Mouse (Mus musculus): ENCODE measurements around the gene Ccdc92b.
"Not testable (repeated sequence)": the region's sequence is repeated elsewhere in the genome, so short reads cannot be mapped to it uniquely, and the experiment has no call there.

Gene Ccdc92b

DNA sequence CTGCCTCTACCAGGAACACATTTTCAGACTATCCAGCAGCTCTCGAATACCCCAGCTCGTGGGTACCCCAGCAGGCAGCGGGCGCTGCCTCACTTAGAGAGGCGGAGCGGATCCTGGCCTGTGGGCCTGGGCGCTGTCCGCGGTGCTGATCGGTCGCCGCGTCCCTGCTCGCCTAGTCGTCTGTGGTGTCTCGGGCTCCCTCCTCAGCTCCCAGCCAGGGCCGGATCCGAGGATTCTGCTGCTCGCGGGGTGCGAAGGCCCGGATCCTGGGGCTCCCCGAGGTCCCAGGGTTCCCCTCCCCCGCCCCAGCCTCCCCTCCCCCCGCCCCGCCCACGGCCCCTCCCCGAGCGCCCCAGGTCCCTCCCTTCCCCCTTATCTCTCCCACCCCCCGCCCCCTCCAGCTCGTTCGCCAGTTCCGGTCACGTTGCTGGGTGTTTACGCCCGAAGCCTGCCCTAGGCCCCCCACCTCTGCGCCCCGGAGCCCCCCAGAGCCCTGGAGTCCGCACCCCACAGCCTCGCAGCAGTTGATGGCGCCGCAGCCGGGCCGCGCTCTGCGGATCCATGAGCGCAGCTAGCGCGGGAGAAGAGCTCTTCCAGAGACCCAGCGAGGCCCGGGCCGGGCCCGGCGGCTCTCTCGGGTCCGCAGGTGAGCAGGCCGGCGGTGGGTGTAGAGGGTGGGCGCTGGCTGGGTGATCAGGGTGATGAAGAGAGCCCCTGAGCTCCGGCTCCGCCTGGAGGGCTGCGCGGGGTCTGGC is at the start of gene Ccdc92b:
TSS of gene Ccdc92b (plus strand) at position 405 of the 755 bp plus-strand sequence.
- DNase-seq, result peak; percentile 59 to 78

DNA sequence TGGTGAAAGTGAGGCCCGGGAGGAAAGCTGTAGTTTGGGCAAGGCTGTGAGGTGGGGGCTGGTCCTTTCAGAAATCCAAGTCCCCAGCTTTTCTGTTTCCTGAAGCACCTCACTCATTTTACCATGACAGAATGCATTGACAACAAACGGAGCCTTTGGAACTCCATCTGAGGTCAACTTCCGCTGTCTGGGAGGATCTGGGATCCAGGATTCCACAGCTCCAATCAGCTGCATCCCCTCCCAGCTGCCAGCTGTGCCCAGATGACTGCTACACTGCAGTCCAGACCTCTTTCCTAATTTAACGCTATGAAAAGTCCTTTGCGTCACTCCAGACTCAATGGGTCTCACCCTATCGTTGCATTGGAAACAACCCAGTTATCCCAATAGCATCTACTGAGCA is 49.7 kb upstream of the Ccdc92b start:
- no peak for DNase-seq

- DNase-seq, result no peak
Observed at GRCm38 (mm10) chr11:74572459-74573061, 46.8 kb upstream of the Ccdc92b start.

DNA sequence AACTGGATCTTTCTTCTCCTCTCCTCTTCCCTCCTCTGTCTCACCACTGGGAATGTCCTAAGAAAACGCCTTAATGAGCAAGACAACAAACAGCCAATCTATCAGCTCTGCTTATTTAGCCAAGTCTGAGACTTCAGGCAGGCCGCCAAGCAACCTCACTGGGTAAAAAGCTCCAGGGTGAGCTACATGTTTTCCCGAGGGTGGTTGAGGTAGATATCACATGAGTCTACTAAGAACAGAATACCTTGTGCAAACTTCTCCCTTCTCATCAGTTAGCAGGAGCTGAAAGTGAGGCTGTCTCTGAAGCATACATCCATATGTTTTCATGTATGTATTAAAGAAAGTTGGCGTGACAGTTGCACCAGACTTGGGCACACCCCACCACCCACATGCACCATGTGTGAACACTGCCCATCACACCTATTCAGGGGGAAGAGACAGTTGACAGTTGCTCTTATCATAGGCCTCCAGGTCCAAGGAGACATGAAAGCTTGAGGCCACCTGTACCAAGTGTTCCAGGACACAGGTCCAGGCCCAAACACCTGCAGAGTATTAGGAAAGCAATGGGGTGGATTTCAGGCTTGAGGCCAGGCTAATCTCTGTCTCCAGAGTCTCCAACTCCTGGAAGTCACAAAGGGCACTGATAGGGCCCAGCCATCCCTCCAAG is 44.5 kb upstream of the Ccdc92b start:
- no peak for DNase-seq

- no peak for DNase-seq
Observed at GRCm38 (mm10) chr11:74575940-74576339, 43.5 kb upstream of the Ccdc92b start.

DNA sequence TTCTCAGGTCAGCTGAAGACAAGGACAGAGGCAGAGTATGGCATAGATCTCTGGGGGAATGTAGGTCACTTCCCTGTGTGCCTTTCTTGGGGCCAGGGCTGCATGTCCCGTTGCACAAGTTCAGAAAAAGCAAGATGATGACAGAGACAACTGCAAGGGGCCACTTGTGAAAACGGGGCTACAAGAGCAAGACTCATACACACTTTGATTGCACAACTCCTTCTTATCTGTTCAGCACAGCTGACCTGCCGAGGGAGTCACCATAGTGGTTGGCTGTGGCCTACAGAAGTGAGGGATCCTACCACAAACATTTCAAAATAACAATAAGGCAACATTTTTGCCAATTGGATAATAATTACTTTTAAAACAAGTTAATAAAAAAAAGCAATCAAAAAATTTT is 42.3 kb upstream of the Ccdc92b start:
- no peak for DNase-seq

DNA sequence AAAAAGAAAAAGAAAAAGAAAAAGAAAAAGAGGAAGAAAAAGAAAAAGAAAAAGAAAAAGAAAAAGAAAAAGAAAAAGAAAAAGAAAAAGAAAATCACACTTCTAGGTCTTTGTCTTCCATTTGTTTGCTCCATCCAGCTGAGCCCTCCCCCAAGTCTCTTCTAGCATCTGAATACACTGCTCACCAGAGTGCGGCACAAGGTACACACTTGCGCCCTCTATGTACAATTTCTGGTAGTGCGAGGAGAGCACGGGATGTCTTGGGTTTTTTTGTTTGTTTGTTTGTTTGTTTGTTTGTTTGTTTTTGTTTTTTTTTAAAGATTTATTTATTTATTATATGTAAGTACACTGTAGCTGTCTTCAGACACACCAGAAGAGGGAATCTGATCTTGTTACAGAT is 38.1 kb upstream of the Ccdc92b start:
- DNase-seq, result not testable (repeated sequence)

DNA sequence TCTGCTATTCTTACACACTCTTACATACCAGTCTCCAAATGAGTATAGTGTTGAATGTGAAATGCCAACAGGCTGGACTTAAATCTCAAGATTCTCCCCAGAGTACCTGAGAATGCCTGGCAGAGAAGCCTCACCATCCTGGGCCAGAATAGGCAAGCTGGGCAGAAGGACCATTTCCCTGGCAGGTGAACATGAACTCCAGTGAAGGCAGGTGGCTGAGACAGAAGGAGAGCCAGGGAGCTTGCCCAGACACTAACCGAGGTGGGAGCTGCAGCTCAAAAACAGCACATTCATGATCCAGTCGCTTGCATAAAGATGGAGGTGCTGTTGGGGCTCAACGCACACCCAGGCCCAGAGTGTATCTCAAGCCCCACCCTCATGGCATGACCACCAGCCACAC is 36.9 kb upstream of the Ccdc92b start:
- DNase-seq, result peak; percentile 75 to 87

DNA sequence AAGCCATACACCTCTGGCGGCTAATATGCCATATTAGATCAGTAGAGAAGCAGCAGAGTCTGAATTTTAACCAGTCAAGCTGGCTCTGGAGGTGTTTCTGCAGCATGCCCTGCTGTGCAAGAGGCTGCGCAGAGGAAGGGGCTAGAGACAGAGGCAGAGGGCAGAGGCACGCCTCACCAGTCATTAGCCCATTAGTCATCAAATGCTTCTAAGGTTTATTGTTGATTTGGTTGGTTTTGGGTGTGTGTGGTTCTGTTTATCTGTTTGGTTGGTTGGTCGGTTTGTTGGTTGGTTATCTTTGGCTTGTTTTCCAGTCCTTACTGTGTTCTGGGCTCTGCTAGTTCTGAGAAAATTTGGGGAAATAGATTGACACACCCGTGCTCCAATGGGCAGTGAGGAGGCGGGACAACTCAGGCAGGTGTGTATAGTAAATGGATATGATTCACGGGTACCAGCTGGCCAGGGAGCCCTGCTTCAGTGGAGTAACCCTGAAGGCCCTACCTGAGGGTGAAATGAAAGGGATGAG is 35.5 kb upstream of the Ccdc92b start:
- DNase-seq, result no peak

GRCm38 (mm10) chr11:74584946-74585723 is 34.3 kb upstream of the Ccdc92b start:
- DNase-seq, result peak; percentile 41 to 42

DNA sequence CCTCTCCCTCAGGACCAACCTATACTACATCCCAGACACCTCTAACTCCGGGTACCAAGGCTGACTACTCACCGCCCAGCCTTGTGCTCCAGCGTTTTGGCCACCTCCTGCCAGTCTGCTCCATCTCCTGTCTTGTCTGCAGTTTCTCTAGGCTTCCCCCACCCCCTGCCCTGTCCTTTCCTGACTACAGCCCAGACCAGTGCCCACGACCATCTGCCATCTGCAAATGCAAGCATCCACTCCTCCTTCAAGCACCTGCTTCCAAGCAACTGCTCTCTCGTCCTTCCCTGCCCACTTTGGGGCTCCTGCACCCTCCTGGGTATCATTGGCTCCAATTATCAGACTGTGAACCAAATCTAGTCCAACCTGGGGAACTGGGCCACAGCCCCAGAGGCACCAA is 33.0 kb upstream of the Ccdc92b start:
- DNase-seq, result peak; percentile 52 to 64

GRCm38 (mm10) chr11:74589401-74590238 is 29.8 kb upstream of the Ccdc92b start:
- peak; percentile 76 to 83 for DNase-seq

DNA sequence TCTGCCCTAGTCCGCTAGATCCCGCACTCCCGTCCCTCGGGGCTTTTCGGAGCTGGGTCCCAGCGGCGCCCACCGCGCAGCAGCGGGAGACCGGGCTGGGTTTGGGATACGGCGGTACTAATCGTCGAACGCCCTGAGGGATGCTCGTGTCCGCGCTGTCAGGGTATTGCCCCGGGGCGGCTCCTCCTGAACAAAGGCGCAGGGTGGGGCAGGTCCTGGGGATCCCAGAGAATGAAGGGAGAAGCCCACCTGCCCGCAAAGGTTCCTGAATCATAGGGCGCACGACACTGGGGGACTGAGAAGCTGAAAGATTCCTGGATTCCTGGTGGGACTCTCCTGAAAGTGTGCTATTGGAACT is 29.2 kb upstream of the Ccdc92b start:
- DNase-seq, result no peak

- no peak for DNase-seq
Observed at GRCm38 (mm10) chr11:74590691-74591090, 28.7 kb upstream of the Ccdc92b start.

GRCm38 (mm10) chr11:74592246-74592645 is 27.2 kb upstream of the Ccdc92b start:
- DNase-seq, result no peak

DNA sequence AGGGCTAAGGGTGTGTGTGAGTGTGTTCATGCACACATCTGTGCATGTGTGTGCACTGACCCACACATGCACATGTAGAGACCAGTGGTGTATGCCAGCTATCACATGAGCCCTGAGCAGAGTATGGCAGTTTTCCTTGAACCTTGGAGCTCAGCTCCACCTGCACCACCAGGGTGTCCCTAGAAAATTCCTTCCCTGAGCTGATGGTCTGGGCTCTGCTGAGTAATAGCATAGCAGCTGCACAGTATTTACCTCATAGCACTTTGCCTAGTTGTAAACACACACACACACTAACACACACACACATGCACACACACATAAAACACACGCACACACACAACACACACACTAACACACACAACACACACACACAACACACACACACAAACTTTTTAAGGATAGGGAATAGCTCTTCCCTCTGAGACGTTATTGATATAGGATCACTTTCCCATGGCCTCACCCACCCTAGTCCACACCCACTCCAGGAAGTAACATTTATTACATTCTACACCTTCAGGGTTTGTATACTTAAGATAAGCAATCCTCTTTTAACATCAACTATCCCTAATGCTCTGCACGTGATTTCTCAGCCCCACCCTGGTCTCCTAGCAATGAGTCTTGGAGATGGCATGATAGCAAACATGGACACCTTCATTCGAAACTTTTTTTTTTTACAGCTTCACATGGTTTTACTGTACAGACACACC is 22.0 kb upstream of the Ccdc92b start:
- no peak for DNase-seq

DNA sequence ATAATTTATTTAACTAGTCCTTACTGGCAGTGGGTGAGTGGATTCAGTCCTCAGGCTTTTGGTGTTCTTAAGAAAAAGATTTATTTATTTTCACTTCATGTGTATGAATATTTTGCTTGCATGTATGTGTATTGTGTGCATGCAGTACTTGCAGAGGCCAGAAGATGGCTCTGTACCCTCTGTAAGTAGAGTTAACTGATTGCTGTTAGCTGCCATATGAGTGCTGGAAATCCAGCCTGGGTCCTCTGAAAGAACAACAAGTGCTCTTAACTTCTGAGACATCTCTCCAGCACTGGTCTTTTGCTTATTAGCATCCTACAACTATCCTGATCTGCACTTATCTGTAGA is 21.4 kb upstream of the Ccdc92b start:
- DNase-seq, result no peak

DNA sequence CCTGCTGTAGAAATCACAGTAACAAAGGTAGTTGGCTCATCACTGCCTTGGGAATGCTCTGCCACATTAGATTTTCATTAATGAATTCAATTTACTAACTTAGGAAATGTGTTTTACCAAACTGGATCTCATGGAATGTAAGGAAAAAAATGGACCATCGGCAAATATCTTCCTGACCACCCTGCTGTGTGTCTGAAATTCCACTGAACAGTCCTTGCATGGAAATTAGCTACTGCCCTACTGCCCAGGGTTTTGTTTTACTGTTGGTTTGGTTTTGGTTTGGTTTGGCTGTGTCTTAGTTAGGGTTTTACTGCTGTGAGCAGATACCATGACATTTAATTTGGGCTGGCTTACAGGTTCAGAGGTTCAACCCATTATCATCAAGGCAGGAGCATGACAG is 17.1 kb upstream of the Ccdc92b start:
- no peak for DNase-seq

DNA sequence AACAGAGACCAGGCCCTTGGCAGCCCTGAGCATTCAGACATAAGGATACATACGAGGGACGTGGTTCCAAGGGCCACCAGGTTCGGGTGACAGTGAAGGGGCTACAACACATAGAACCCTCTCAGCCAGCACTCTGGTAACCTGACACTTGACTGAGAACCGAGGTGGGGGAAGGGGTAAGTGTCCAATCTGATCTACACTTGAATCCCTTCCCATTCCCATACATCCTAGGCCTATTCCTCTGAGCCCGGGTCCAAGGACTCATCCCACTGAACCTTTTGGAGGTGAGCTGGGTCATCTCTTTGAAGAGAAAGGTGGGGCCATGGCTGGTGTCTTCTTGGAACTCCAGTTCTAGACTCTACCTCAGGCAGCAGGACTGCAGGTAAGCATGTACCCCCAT is 9.3 kb upstream of the Ccdc92b start:
- no peak for DNase-seq

DNA sequence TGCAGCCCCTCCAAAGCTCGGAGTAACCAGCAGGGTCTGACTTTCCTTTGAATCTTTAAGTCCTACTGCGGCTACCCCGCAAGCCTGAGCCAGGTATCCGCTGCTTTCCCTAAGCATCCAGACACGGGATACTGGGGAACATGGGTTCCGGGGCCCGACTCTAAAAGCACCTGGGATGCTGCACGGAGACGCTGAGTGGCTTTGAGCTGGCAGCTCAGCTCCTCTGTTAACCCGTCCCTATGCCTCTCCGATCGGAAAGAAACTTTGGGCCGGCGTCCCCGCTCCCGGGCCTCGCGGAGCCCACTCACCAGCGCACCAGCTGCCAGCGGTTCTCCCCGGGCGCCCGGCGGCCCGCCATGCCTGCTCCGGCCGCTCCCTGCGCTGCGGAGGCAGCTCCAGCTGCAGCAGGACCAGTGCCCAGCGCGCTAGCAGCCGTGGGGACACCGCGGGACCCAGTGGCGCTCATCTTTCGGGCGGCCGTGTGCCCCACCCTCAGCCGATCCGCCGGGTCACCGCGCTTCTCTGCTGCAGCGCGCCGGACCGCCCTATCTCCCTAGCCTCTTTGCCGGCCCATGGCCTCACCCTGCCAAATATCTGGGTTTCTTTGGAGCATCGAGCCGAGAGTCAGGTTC is 8.7 kb upstream of the Ccdc92b start, which contains the start of gene Rap1gap2:
TSS of gene Rap1gap2 (minus strand) at position 371 of the 632 bp plus-strand sequence.
- peak; percentile 47 for DNase-seq

- DNase-seq, result no peak
Observed at GRCm38 (mm10) chr11:74611437-74611836, 8.0 kb upstream of the Ccdc92b start.

Measured in cerebellum, adult 18-20 months (tissue).